Mouse (Mus musculus) inflammation-experienced regulatory T-cells, adult 6 months (primary cell): ENCODE measurements around the gene Gars. TPM values are rescaled to one million over a fixed set of nuclear protein-coding genes. Genes with fewer than 3 reads are reported as not detected.

Experiments
- ATAC-seq: one replicate; pipeline ENCODE4 v1.8.0; 2017
- polyA plus RNA-seq, 3 experiments: library from polyadenylated mRNA; unstranded; fragments of 100-300 nt; shearing (Covaris generic); gene quantifications; one replicate each; pipeline ENCODE4 v1.2.1; 2017

Gene Gars
- polyA plus RNA-seq, 3 experiments from 2014 or later = 14.1 to 44.6 (median 31.2) TPM

GRCm38 (mm10) chr6:55038671-55039445 lies 1.1 kb downstream of the Gars start:
- no peak for ATAC-seq

- ATAC-seq = no peak
Observed at GRCm38 (mm10) chr6:55039446-55039783, 1.6 kb downstream of the Gars start.

- no peak for ATAC-seq
Observed at GRCm38 (mm10) chr6:55040031-55040430, 2.2 kb downstream of the Gars start.

- ATAC-seq = no peak
Observed at GRCm38 (mm10) chr6:55043206-55043605, 5.4 kb downstream of the Gars start.

GRCm38 (mm10) chr6:55044542-55044941 lies 6.7 kb downstream of the Gars start:
- no peak for ATAC-seq

DNA sequence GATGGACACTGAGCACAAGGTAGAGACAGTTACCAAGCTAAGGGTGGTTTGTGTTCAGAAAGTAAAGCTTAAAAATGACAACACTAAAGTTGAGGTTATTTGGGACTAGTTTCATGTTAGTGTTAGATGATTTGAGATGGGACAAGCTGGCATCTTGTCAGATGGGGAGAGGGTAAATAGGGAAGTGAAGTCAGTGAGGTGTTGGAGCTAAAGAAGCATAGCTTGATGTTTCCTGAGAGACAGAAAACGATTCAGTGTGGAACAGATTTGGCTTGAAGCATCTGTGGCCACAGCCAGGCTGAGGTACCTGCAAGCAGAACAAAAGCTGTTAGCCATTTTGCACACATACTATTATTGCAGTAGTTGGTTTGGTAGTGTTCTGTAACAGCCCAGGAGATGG lies 7.5 kb downstream of the Gars start:
- no peak for ATAC-seq

GRCm38 (mm10) chr6:55049186-55049585 lies 11.4 kb downstream of the Gars start:
- ATAC-seq = no peak

- ATAC-seq = no peak
Observed at GRCm38 (mm10) chr6:55054491-55054890, 16.7 kb downstream of the Gars start.

DNA sequence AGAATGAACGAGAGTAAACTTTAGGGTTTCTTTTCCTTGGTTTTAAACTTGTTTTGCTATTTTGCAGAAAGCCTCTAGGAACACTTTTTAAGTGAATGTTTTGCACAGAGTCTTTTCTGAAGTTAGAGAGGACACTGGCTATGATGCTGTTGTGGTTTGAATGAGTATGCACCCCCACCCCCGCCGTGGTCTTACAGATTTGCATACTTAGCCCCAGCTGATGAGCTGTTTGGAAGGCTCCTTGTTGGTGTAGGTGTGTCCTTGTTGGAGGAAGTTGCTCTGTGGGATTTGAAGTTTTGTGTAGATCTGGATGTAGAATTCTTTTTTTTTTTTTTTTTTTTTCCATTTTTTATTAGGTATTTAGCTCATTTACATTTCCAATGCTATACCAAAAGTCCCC lies 19.6 kb downstream of the Gars start:
- no peak for ATAC-seq

DNA sequence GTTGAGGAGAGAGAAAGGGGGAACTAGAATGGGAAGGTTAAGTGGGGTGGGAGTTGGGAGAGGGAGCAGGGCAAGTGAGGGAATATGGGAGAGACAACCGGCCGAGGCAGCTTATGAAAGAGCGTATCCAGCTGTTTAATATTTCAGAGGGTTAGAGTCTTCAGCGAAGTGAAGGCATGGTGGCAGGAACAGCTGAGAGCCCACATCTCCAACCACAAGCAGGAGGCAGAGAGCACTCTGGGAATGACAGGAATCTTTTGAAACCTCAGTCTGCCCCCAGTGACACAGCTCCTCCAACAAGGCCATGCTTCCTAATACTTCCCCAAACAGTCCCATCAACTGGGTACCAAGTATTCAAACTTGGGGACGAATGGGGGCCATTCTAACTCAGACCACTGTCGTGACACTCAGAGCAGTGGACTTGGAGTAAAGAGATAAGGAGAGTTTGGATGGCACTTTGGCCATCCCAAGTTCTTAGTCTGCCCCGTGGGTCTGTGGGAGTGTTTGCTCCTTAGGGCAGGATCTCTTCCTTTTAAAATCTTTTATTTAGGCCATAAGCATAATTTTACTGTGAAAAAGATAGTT lies 22.5 kb downstream of the Gars start:
- ATAC-seq = no peak

- no peak for ATAC-seq
Observed at GRCm38 (mm10) chr6:55061328-55061727, 23.5 kb downstream of the Gars start.

DNA sequence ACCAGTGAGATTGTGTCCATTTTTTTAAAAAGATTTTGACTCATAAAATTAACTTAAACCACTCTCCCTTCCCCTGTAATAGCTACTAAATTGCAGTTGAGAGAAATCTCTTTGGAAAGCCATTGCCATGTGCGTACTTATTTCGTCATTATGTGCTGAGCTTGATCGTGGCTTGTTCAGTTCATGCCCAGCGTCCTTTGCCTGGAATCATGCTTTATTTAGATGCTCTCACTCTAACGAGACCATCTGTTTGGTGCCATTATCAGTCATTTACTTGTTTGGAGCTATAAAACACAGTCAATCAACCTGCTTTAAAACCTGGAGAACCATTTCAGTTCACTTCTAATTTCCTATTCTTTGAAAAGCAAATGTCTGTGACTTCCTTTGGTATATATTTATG lies 24.4 kb downstream of the Gars start:
- ATAC-seq = no peak

DNA sequence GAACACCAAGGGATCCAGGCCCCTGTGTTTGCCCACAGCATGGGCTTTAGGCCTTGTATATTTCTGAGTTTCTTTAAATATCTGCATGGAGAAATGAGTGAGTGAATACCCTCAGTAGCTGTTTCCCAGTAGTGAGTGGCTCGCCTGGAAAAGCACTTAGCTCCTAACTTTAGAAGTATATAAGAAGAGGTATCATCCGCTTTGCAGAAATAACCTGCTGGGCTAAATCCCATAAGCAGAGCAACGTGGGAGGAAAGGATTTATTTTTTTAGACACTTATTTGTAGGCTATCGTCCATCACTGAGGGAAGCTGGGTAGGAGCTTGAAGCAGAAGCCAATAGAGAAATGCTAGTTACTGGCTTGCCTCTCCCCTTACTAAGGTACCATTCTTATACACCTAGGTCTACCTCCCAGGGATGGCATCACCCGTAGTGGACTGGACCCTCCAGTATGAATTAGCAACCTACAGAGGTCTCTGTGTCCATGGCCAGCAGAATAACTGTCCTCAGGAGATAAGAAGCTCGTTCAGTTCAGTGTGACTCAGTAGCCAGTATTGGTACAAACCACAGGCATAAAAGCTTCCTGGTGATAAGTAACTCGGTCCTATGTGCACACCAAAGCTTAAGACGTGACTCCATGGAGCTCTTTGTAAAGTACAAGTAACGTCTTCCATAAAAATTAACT lies 26.1 kb downstream of the Gars start:
- ATAC-seq = no peak

GRCm38 (mm10) chr6:55064477-55064827 lies 26.6 kb downstream of the Gars start:
- ATAC-seq = no peak

DNA sequence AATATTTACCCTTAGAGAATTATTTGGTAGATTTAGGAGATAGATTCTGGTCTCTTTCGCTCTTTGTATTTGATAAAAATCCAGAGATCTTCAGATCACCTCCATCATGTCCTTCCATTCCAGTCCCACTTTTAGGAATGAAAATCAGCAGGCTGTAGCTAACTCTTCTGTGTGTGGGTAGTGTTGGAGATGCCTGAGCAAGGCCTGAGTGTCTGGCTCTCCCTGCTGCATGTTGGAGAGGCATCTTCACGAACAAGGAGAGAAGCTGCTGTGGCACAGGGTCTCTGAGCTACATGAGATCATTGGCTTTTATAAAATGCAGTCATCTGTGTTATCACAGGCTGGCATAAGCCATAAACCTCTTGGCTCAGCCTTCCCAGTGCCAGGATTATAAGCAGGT lies 28.1 kb downstream of the Gars start:
- no peak for ATAC-seq

- no peak for ATAC-seq
Observed at GRCm38 (mm10) chr6:55076561-55077255, 38.9 kb downstream of the Gars start.

DNA sequence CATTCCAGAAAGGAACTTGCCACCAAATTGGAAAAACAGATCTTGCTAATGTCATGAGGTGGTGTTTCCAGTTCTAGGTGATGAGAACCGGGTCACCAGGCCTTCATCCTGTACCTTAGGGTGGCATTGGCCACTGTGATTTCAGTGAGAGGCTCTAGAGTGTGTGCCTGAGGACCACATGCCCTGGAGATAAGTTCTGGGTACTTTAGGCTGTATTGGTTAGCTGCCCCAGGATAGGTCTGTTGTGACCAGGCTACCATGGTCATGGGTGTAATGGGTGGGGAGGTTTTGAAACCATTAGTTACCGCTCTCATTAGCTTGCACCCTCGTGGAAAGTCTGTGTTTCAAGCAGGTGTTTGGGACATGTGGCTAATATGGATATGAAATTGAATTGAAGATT lies 43.6 kb downstream of the Gars start:
- ATAC-seq = no peak

DNA sequence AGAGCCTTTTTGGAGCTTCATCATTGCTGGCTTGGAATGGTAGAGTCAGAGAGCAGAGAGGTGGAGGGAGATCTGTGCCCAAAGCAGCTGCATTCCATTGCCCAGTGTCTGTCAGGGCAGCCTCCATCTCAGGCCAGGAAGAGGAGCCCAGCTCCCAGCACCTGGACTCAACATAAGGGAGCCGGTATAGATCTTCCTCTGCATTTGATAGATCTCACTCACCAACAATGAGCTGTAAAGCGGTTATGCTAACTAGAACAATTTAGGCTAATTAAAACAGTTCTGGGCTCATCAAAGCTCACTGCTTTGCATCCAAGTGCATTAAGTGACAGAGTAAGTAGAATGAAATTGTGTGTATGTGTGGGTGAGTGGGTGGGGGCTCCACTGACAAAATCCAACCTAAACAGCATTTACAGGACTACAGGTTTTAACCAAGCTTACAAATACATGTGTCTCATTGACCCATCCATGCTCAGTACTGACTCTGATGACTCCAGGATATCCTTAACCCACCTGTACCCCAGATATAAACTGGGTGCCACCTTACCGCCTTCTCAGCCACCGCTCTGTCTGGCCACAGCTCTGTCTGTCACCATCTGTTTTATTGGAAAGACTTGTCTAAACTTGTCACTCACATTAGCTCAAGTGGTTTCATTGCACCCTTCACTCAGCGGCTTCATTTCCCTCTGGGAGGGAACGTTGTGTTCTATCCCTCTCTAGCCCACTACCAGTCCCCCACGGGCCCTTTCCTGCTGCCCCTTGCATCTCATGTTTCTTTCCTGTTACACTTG lies 44.6 kb downstream of the Gars start:
- ATAC-seq = no peak

GRCm38 (mm10) chr6:55087355-55087754 lies 49.5 kb downstream of the Gars start:
- ATAC-seq = no peak

DNA sequence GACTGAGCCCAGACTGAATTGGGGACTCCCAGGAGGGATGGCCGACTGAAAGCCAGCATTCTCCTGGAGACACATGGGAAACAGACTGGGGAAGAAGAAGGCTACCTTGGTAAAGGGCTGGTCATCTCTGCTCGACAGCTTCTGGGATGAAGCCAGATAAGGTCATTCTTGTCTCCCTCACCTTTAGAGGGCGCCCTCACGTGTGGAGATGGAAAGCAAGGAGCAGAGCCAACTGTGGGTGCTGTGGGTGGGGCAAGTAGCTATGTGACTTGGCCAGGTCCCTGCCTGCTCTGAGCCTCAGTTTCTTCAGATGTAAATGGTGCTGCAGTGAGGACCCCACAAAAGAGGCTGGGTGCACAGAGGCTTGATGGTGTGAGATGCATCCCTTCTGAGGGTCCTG lies 52.8 kb downstream of the Gars start:
- no peak for ATAC-seq

DNA sequence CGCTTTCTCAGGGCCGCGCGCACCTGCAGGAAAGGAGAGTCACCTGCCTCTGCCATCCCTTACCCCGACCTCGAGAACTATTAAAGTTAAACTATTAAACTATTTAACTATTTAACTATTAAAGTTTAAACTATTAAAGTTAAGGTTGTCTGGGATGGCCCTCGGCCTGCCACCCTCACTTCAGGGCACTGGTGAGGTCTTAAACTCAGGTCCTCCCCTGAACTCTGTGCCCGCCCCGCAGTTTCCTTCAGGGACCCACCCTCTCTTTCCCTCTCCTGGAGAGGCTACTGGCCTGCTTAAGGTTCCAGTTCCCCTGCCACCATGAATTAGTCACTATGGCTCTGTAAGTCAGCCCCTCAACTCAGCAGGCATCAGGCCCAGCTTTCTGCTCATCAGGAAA lies 53.6 kb downstream of the Gars start:
- ATAC-seq = no peak

DNA sequence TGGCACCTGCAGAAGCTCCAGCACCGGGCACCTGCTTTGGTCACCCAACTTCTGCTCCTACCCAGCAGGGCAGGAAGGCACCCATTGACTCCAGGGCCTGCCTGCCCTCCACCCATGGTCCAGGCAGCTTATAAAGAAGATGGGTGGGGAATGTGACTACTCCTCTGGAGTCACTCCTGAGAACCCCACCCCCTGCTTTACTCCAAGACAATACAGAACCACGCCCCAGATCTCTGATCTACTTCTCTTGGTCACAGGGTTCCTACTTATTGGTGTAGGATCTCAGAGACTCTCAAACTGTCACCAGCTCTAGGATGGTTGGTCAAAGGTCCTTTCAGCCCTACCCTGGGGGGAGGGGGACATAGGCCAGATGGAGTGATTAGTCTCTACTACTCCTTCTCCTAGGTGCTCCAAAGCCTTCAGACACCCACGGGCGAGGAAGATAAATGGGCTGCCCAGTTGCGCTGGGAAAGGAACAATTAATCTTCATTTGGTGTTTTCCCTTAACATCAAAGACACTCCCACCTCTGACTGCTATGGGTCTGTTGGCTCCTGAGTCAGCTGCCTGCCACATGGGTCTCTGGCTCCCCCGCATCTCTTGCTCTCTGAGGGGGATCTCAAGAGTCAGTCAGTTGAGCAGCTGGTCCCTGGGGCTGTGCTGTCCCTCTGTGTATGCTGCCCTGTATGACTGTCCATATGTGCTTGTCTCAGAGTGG lies 55.8 kb downstream of the Gars start:
- no peak for ATAC-seq
